Mouse (Mus musculus) CH12.LX (cell line): ENCODE results near the gene Tinf2. TPM values are rescaled to one million over a fixed set of nuclear protein-coding genes. Genes with fewer than 3 reads are reported as not detected.

ENCODE experiments used
- DNase-seq: peaks from one replicate; pipeline ENCODE4 v3.0.0-alpha.2; 2013; ENCODE audit errors: extremely low read depth
- H3K27ac ChIP-seq: 2 replicates; pipeline ENCODE4 v1.5.1; 2012; ENCODE audit warnings: low read depth, mild to moderate bottlenecking, control low read depth, moderate library complexity; ENCODE audit not compliant: insufficient read depth
- H3K27me3 ChIP-seq: replicated peaks from 2 replicates; pipeline ENCODE3; 2012; ENCODE audit warnings: inconsistent platforms
- H3K36me3 ChIP-seq, 2 experiments: replicated peaks in 1 of 2; 2 replicates each; pipeline versions ENCODE3 to v1.6.1; 2012; ENCODE audit warnings: inconsistent platforms in 1 of 2, low read length in 1 of 2, mild to moderate bottlenecking in 1 of 2, mixed read lengths in 1 of 2, moderate library complexity in 1 of 2; ENCODE audit not compliant: control insufficient read depth in 1 of 2, insufficient read depth in 1 of 2
- H3K4me1 ChIP-seq, 2 experiments: 2 replicates each; pipeline ENCODE4 v1.6.1; 2012; ENCODE audit warnings: inconsistent platforms in 1 of 2, moderate library complexity in 1 of 2; ENCODE audit not compliant: insufficient read depth in 2 of 2, control insufficient read depth in 1 of 2
- H3K4me2 ChIP-seq: 2 replicates; pipeline ENCODE4 v1.6.1; 2012; ENCODE audit warnings: low read depth, mild to moderate bottlenecking, control low read depth; ENCODE audit not compliant: poor library complexity, insufficient read depth, severe bottlenecking
- H3K4me3 ChIP-seq, 3 experiments: fragments of 150-350 bp in 1 of 3; sonication (generic) in 1 of 3; replicated peaks in 1 of 3; 2 replicates each; pipeline versions ENCODE3 to v1.5.1; 2011 to 2012; ENCODE audit warnings: low read depth in 2 of 3, low read length in 2 of 3, mild to moderate bottlenecking in 2 of 3, moderate library complexity in 2 of 3, control low read depth in 1 of 3, improper control_type of control experiment in 1 of 3, inconsistent platforms in 1 of 3, mixed read lengths in 1 of 3; ENCODE audit not compliant: poor library complexity in 1 of 3
- H3K79me2 ChIP-seq: replicated peaks from 2 replicates; pipeline ENCODE4 v1.6.1; 2012; ENCODE audit warnings: mild to moderate bottlenecking, moderate library complexity; ENCODE audit not compliant: control insufficient read depth, poor library complexity, insufficient read depth, severe bottlenecking; ENCODE audit errors: extremely low read depth
- H3K9ac ChIP-seq: 2 replicates; pipeline ENCODE4 v1.6.1; 2012; ENCODE audit warnings: low read depth, mild to moderate bottlenecking, control low read depth, moderate library complexity; ENCODE audit not compliant: insufficient read depth
- H3K9me3 ChIP-seq: replicated peaks from 2 replicates; pipeline ENCODE3; 2012; ENCODE audit warnings: low read length, inconsistent platforms, mixed read lengths
- CHD1 ChIP-seq: IDR thresholded peaks from 2 replicates; pipeline ENCODE4 v1.6.1; 2012; ENCODE audit warnings: low read depth, low read length, improper control_type of control experiment, inconsistent platforms
- E2F4 ChIP-seq: IDR thresholded peaks from 2 replicates; pipeline ENCODE4 v1.6.1; 2011; ENCODE audit warnings: low read depth, low read length, improper control_type of control experiment; ENCODE audit not compliant: insufficient replicate concordance
- ELF1 ChIP-seq: IDR thresholded peaks from 2 replicates; pipeline ENCODE4 v1.6.1; 2014; ENCODE audit warnings: low read depth, mild to moderate bottlenecking, inconsistent platforms, low read length, improper control_type of control experiment
- EP300 ChIP-seq: IDR thresholded peaks from 2 replicates; pipeline ENCODE4 v1.6.1; 2011; ENCODE audit warnings: low read length, improper control_type of control experiment
- ETS1 ChIP-seq: conservative IDR thresholded peaks from 2 replicates; pipeline ENCODE4 v1.6.1; 2012; ENCODE audit warnings: low read depth, mild to moderate bottlenecking, inconsistent platforms, low read length, improper control_type of control experiment, moderate library complexity
- JUN ChIP-seq: IDR thresholded peaks from 2 replicates; pipeline ENCODE4 v1.6.1; 2011; ENCODE audit warnings: low read depth, mild to moderate bottlenecking, low read length, improper control_type of control experiment, moderate library complexity; ENCODE audit not compliant: insufficient read depth
- KAT2A ChIP-seq: IDR thresholded peaks from 2 replicates; pipeline ENCODE4 v1.6.1; 2012; ENCODE audit warnings: low read length, improper control_type of control experiment, inconsistent platforms; ENCODE audit not compliant: insufficient replicate concordance
- MAZ ChIP-seq: IDR thresholded peaks from 2 replicates; pipeline ENCODE4 v1.6.1; 2012; ENCODE audit warnings: low read depth, mild to moderate bottlenecking, inconsistent platforms, low read length, improper control_type of control experiment, moderate library complexity
- NELFE ChIP-seq: IDR thresholded peaks from 2 replicates; pipeline ENCODE4 v1.6.1; 2011; ENCODE audit warnings: low read depth, low read length, improper control_type of control experiment
- NRF1 ChIP-seq: IDR thresholded peaks from 2 replicates; pipeline ENCODE4 v1.6.1; 2014; ENCODE audit warnings: low read depth, mild to moderate bottlenecking, inconsistent platforms, low read length, improper control_type of control experiment, moderate library complexity
- PAX5 ChIP-seq: IDR thresholded peaks from 2 replicates; pipeline ENCODE4 v1.6.1; 2012; ENCODE audit warnings: low read length, inconsistent platforms, mixed read lengths
- POLR2AphosphoS2 ChIP-seq: IDR thresholded peaks from 2 replicates; pipeline ENCODE4 v1.6.1; 2011; ENCODE audit warnings: low read depth, low read length, improper control_type of control experiment
- RAD21 ChIP-seq: IDR thresholded peaks from 2 replicates; pipeline ENCODE4 v1.6.1; 2011; ENCODE audit warnings: low read depth, mild to moderate bottlenecking, low read length, improper control_type of control experiment, moderate library complexity
- RCOR1 ChIP-seq: conservative IDR thresholded peaks from 2 replicates; pipeline ENCODE4 v1.6.1; 2012; ENCODE audit warnings: low read depth, mild to moderate bottlenecking, inconsistent platforms, low read length, improper control_type of control experiment
- SIN3A ChIP-seq: IDR thresholded peaks from 2 replicates; pipeline ENCODE4 v1.6.1; 2012; ENCODE audit warnings: low read length, improper control_type of control experiment, inconsistent platforms
- TBP ChIP-seq: conservative IDR thresholded peaks from 2 replicates; pipeline ENCODE4 v1.6.1; 2011; ENCODE audit warnings: low read depth, low read length, improper control_type of control experiment
- TCF12 ChIP-seq: IDR thresholded peaks from 2 replicates; pipeline ENCODE4 v1.6.1; 2014; ENCODE audit warnings: low read depth, mild to moderate bottlenecking, inconsistent platforms, low read length, improper control_type of control experiment
- UBTF ChIP-seq: IDR thresholded peaks from 2 replicates; pipeline ENCODE4 v1.6.1; 2012; ENCODE audit warnings: low read depth, mild to moderate bottlenecking, inconsistent platforms, low read length, improper control_type of control experiment, moderate library complexity
- USF2 ChIP-seq: conservative IDR thresholded peaks from 2 replicates; pipeline ENCODE4 v1.6.1; 2011; ENCODE audit warnings: low read depth, low read length, improper control_type of control experiment
- ZC3H11A ChIP-seq: IDR thresholded peaks from 2 replicates; pipeline ENCODE4 v1.6.1; 2012; ENCODE audit warnings: low read depth, mild to moderate bottlenecking, inconsistent platforms, low read length, improper control_type of control experiment
- ZKSCAN1 ChIP-seq: IDR thresholded peaks from 2 replicates; pipeline ENCODE4 v1.6.1; 2012; ENCODE audit warnings: low read depth, inconsistent platforms, low read length, improper control_type of control experiment, borderline replicate concordance
- dilution Hi-C: fragments of 300-500 bp; cut with MboI; formaldehyde crosslinking; loops from 2 replicates; pipeline ENCODE4 v1.14.3; 2020; ENCODE audit warnings: low sequenced_read_pairs; ENCODE audit not compliant: extremely low pct_unique_long_range_greater_than_20kb, extremely low pct_ligation_motif_present
- in situ Hi-C: fragments of 300-500 bp; cut with MboI; formaldehyde crosslinking; loops from 3 replicates; pipeline ENCODE4 v1.14.3; 2019; ENCODE audit warnings: low sequenced_read_pairs, low pct_ligation_motif_present, low pct_unique_long_range_greater_than_20kb, mixed read lengths
- polyA plus RNA-seq: library from polyadenylated mRNA; unstranded; fragments of >175 nt; gene quantifications from 2 replicates; pipeline ENCODE4 v1.2.1, GENCODE M21; 2012; ENCODE audit warnings: low read depth; ENCODE audit not compliant: insufficient read length
- total RNA-seq, 2 experiments: library from RNA; depleted of rRNA; stranded (reverse); fragments of 300-350 nt in 1 of 2; fragments of >200 nt in 1 of 2; gene quantifications; 2 replicates each; pipeline ENCODE4 v1.2.3; 2012 to 2014

Gene Tinf2
- total and polyA plus RNA-seq, 3 experiments, result 23.3 to 31.1 (median 29.1) TPM

DNA sequence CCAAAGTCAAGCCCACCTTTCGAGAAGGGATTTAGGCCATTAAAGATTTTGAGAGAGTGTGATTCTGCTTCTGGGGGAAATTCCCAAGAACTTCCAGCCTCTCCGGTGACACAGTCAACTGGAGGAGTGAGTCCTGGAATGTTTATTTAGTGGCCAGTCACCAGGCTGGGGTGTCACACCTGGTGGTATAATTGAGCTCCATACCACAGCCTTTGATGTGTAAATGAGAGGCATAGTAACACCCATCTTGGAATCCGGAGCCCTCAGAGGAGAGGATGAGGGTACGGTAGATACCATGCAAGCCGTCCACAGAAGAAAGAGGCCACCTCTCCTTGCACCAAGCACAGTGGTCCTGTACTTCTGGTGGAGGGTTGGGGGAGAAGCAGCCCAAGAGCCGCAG lies 21.1 kb upstream of the Tinf2 start:
- Histone ChIP-seq H3K27me3 (no peaks in the 10 kb centered on the region), H3K4me1 (peaks cover 0 to 3% of the 10 kb centered on the region in 2 experiments; a peak in 2 of 4 replicates), H3K4me3 (no peak overlapping the region), H3K9ac (no peak overlapping the region), H3K79me2 (no peaks in the 10 kb centered on the region), H3K9me3 (no peaks in the 10 kb centered on the region), H3K36me3 (no peaks in the 10 kb centered on the region), H3K27ac (no peak overlapping the region), H3K4me2 (no peak overlapping the region)
- dilution Hi-C loops, result no loop called here
- in situ Hi-C loops, result no loop called here
- no peak for TF ChIP-seq ELF1
- no peak for DNase-seq

DNA sequence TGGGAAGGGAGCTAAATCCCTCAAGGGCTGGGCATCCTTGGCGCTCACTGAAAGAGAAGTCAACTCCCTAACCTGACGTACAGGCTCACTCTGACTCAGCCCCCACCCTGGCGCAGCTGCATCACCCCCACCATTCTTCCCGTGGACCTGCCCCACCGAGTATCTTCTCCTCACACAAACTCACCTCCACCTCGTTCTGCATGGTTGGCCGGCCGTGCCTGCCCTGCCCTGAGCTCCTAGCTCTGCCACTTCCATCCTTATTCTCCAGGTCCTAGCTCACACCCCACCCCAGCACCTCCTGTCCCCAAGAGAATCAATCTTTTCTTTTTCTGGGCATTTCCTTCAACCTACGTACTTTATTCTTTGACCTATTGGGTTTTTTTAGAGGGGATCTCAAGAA lies 19.5 kb upstream of the Tinf2 start:
- Histone ChIP-seq H3K4me3 (no peak overlapping the region), H3K4me2 (no peak overlapping the region), H3K27ac (no peak overlapping the region), H3K36me3 (no peaks in the 10 kb centered on the region), H3K79me2 (no peaks in the 10 kb centered on the region), H3K9ac (no peak overlapping the region), H3K4me1 (peaks cover 0 to 3% of the 10 kb centered on the region in 2 experiments; a peak in 2 of 4 replicates), H3K9me3 (no peaks in the 10 kb centered on the region), H3K27me3 (no peaks in the 10 kb centered on the region)
- no peak for DNase-seq
- TF ChIP-seq RAD21 (no peak), PAX5 (no peak), ZKSCAN1 (no peak), KAT2A (no peak), NELFE (no peak), MAZ (no peak), TBP (no peak), USF2 (no peak), SIN3A (no peak), JUN (no peak), EP300 (no peak), TCF12 (no peak), RCOR1 (no peak), ZC3H11A (no peak), E2F4 (no peak), UBTF (no peak), POLR2AphosphoS2 (no peak), CHD1 (no peak), ETS1 (no peak), NRF1 (no peak)
- in situ Hi-C loops (no loop called here), dilution Hi-C loops (no loop called here)
